Mouse (Mus musculus) brain, adult 10 weeks (tissue): ENCODE measurements around the gene Olfr1019. TPM values are rescaled to one million over a fixed set of nuclear protein-coding genes. Genes with fewer than 3 reads are reported as not detected.

Source experiments
- polyA plus RNA-seq: library from polyadenylated mRNA; stranded (reverse); fragments of 350-450 nt; fragmentation: Illumina TruSeq; extraction: RNeasy Lipid Tissue Mini Kit (QIAGEN cat#74804); gene quantifications from one replicate; pipeline ENCODE4 v1.2.3, GENCODE M21; 2015; ENCODE audit warnings: low read depth, low replicate concordance

Olfr1019 gene
- polyA plus RNA-seq, result not detected

DNA sequence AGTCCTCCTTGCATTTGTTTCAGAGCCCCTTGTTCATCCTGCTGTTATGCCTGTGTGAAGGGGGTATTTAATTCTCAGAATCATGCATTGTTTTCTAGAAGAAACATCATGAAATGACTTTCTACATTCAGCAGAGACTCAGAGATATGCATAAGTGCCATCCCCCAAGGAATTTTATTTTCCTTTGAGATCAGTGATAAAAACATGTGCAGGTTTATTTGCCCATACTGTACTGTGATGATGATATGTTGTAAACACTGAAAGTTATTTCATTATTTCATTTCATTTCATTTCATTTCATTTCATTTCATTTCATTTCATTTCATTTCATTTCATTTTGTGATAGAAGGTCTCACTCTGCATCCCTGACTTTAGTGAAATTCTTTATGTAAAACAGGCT, at the start of gene Olfr1019:
Gene Olfr1019, minus strand, starts transcription at position 101 of the 400 bp plus-strand sequence.

DNA sequence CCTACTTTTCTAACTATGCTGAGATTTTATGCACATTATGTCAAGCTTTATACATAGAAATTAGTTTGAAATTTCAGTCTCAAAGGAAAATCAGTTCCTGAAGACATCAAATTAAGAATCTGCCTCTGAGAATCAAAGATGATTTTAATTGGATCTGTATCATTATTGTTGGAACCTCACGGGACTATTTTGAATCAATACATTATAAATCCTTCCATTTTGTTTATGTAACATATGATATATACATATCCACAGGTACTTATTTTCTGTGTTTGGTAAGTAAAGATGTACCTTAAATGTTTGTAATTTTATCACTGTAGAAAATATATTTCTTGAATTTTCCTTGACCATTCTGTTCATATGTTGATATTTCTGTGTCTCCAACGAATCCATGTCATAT, 40.1 kb upstream of the Olfr1019 start, which contains the start of gene Olfr1023:
Gene Olfr1023, plus strand, starts transcription at position 301 of the 400 bp plus-strand sequence.

DNA sequence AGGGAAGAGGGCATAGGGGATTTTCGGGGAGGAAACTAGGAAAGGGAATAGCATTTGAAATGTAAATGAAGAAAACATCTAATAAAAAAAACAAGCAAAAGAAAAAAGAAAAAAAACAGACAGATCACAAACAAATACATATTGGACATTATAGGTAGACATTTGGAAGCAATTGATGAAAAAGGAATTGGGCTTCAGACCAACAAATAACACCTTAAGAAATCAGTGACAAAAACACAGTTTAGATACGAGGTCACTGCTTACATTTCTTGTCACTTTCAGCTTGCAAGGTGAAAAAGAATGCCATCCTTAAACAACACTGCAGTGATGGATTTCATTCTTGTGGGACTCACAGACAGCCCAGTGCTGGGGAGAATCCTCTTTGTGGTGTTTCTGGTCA, 23.0 kb upstream of the Olfr1019 start, which contains the start of gene Olfr1022:
Gene Olfr1022, plus strand, starts transcription at position 301 of the 400 bp plus-strand sequence.

DNA sequence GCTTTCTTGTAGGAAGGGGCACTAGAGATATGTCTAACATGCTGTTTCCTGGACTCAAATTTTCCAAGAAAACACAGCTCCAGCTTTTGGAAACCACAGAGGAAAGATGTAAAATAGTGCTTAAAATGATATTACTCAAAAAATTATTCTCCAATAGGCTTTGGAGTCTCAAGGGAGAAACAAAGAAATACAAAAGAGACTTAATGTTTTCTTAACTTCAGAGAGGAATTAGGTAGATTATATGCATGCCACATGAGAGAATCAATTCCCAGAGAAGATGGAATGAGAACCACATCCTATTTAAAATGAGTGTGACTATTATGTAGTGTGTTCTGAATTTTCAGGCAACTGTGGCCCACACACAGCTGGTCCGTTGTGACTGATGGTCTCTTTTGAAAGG, 1.4 kb upstream of the Olfr1019 start, which contains the start of gene Olfr1020:
Gene Olfr1020, plus strand, starts transcription at position 301 of the 400 bp plus-strand sequence.

DNA sequence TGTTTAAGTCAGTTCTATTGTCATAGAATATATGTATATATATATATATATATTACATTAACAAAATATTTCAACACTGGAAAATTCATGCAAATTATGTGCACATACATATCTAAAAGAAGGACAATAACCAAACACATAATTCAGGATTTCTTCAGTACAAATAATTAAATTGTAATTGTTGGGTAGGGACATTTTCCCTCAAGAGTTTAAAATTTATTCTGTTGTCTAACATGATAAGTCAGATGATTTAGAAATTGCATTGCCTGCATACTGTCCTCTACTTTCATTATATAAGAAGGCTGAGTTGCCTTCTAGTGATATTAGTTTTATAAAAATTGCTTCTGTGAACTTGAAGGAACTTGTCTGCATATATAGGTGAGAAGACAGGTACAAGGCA, 27.1 kb downstream of the Olfr1019 start, which contains the start of gene Olfr1018:
Gene Olfr1018, plus strand, starts transcription at position 301 of the 400 bp plus-strand sequence.

DNA sequence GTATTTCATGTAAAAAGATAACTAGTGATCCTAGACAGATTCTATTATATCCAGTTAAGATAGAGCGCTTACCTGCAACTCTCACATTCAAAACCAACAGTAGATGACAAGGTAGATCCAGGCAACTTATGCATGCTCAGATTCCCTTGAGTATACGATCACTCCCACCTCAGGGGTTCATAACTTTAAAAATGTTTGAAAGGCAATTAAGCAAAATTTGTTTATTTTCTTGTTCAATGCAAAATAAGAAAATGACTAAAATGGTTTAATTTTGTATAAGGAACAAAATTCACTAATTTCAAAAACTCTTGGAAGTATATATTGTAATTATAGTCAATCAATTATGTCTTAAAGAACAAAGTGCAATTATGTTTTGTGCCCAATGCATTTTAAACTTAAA, 42.8 kb downstream of the Olfr1019 start, which contains the start of gene Olfr1016:
Gene Olfr1016, minus strand, starts transcription at position 101 of the 400 bp plus-strand sequence.

Other genes starting within 250 kb of the Olfr1019 start
- not detected for gene Olfr1000, start 233.6 kb downstream of the Olfr1019 start, polyA plus RNA-seq
- gene Olfr1002, start 194.8 kb downstream of the Olfr1019 start, polyA plus RNA-seq, result not detected
- gene Olfr154, start 181.0 kb downstream of the Olfr1019 start, polyA plus RNA-seq, result not detected
- not detected for gene Olfr1006, start 166.7 kb downstream of the Olfr1019 start, polyA plus RNA-seq
- gene Olfr1008, start 156.1 kb downstream of the Olfr1019 start, polyA plus RNA-seq, result not detected
- gene Olfr1009, start 130.1 kb downstream of the Olfr1019 start, polyA plus RNA-seq, result not detected
- not detected for gene Olfr1012, start 82.7 kb downstream of the Olfr1019 start, polyA plus RNA-seq
- gene Olfr1013, start 78.4 kb downstream of the Olfr1019 start, polyA plus RNA-seq, result not detected
- not detected for gene Olfr1014, start 72.8 kb downstream of the Olfr1019 start, polyA plus RNA-seq
- not detected for gene Olfr1015, start 63.5 kb downstream of the Olfr1019 start, polyA plus RNA-seq
- not detected for gene Olfr1016, start 42.9 kb downstream of the Olfr1019 start, polyA plus RNA-seq
- not detected for gene Olfr1018, start 27.0 kb downstream of the Olfr1019 start, polyA plus RNA-seq
- not detected for gene Olfr1020, start 1.5 kb upstream of the Olfr1019 start, polyA plus RNA-seq
- not detected for gene Olfr1022, start 23.1 kb upstream of the Olfr1019 start, polyA plus RNA-seq
- gene Olfr1023, start 40.2 kb upstream of the Olfr1019 start, polyA plus RNA-seq, result not detected
- not detected for gene Olfr1024, start 59.6 kb upstream of the Olfr1019 start, polyA plus RNA-seq
- gene Olfr1025-ps1, start 69.7 kb upstream of the Olfr1019 start, polyA plus RNA-seq, result not detected
- gene Olfr1026, start 76.1 kb upstream of the Olfr1019 start, polyA plus RNA-seq, result not detected
- not detected for gene Olfr1028, start 105.0 kb upstream of the Olfr1019 start, polyA plus RNA-seq
- not detected for gene Olfr1029, start 128.4 kb upstream of the Olfr1019 start, polyA plus RNA-seq
- not detected for gene Olfr1030, start 133.8 kb upstream of the Olfr1019 start, polyA plus RNA-seq
- not detected for gene Olfr1031, start 144.8 kb upstream of the Olfr1019 start, polyA plus RNA-seq
- not detected for gene Olfr1032, start 160.1 kb upstream of the Olfr1019 start, polyA plus RNA-seq
- 0.13 TPM for gene Olfr1033, start 175.2 kb upstream of the Olfr1019 start, polyA plus RNA-seq
- gene Olfr1034, start 200.4 kb upstream of the Olfr1019 start, polyA plus RNA-seq, result not detected
- gene Olfr1036, start 228.5 kb upstream of the Olfr1019 start, polyA plus RNA-seq, result not detected
- gene Olfr1037, start 241.9 kb upstream of the Olfr1019 start, polyA plus RNA-seq, result not detected